Mouse (Mus musculus) neural tube, embryonic 14.5 days (tissue): Measurements from ENCODE around the gene Zfp277. TPM values are rescaled to one million over a fixed set of nuclear protein-coding genes. Genes with fewer than 3 reads are reported as not detected.

Experiments used
- polyA plus RNA-seq: library from polyadenylated mRNA; unstranded; fragments of >200 nt; fragmentation: Nextera tagmentation; extraction: Ambion mirVana; gene quantifications from 2 replicates; pipeline ENCODE4 v1.2.1, GENCODE M21; 2014

Gene Zfp277
- polyA plus RNA-seq, 1 experiment from 2014 or later: 30.6 TPM

Other genes with a start within 250 kb of the Zfp277 start
- 0.30 and 0.32 TPM in 2 replicates for gene Lsmem1, start 246.4 kb downstream of the Zfp277 start, polyA plus RNA-seq
- gene Ifrd1, start 197.4 kb downstream of the Zfp277 start, polyA plus RNA-seq: 174 and 182 TPM in 2 replicates
- 43.0 and 45.4 TPM in 2 replicates for gene Dock4, start 50 bp upstream of the Zfp277 start, polyA plus RNA-seq